Mouse (Mus musculus) Patski (cell line): ENCODE data around the gene Cbfa2t3. TPM values are rescaled to one million over a fixed set of nuclear protein-coding genes. Genes with fewer than 3 reads are reported as not detected.
A peak's percentile ranks its signal among the peaks of the same experiment; 100 is the strongest.

Experiments used
- ATAC-seq: fragments of 100-300 bp; one replicate; pipeline ENCODE4 v1.8.0; 2021
- CTCF ChIA-PET: fragments of 350-600 bp; sonication (Branson Sonifier 250); formaldehyde crosslinking; loops from one replicate; lab custom pipeline; 2022; ENCODE audit warnings: inconsistent platforms; lab: Charles Lee
- POLR2A ChIA-PET: fragments of 350-600 bp; sonication (Branson Sonifier 250); formaldehyde crosslinking; loops from one replicate; lab custom pipeline; 2022; ENCODE audit warnings: antibody characterized with exemption, inconsistent platforms; lab: Charles Lee
- DNase-seq: peaks from one replicate; pipeline ENCODE4 v3.0.0-alpha.2; 2011; ENCODE audit warnings: low read depth, low spot score
- H3K27me3 ChIP-seq: fragments of 371-371 bp; one replicate; pipeline ENCODE4 v1.5.1; 2021
- CTCF ChIP-seq: fragments of 100-300 bp; IDR thresholded peaks from one replicate; pipeline ENCODE4 v1.5.1; 2021
- in situ Hi-C: fragments of 300-500 bp; cut with MboI; formaldehyde crosslinking; loops from 3 replicates; pipeline ENCODE4 v1.11.1; 2018; ENCODE audit warnings: low pct_unique_long_range_greater_than_20kb, mixed read lengths
- polyA plus RNA-seq: library from polyadenylated mRNA; unstranded; gene quantifications from one replicate; pipeline ENCODE4 v1.2.3, GENCODE M21; 2021

Cbfa2t3 gene
- polyA plus RNA-seq, 1 experiment from 2014 or later, result 0.26 TPM

- ChIA-PET CTCF (no interaction called here), POLR2A (interaction anchor here (0.6 kb wide), 1 partner anchor 222 kb away, joined by 4 read pairs; no protein-coding TSS in a partner anchor)
- no peak for DNase-seq
- no peak for ATAC-seq
- in situ Hi-C loops, result no loop called here
- TF ChIP-seq CTCF, result no peak
- no peaks in the 10 kb centered on the region for H3K27me3 ChIP-seq
Measured at GRCm38 (mm10) chr8:122665667-122666316, 33.1 kb downstream of the Cbfa2t3 start.

GRCm38 (mm10) chr8:122665221-122665620 is 33.7 kb downstream of the Cbfa2t3 start:
- DNase-seq, result no peak
- no peaks in the 10 kb centered on the region for H3K27me3 ChIP-seq
- POLR2A ChIA-PET, result interaction anchor here (0.6 kb wide), 1 partner anchor 221 kb away, joined by 4 read pairs; no protein-coding TSS in a partner anchor
- CTCF ChIA-PET, result no interaction called here
- in situ Hi-C loops, result no loop called here
- no peak for TF ChIP-seq CTCF
- no peak for ATAC-seq

GRCm38 (mm10) chr8:122663670-122664069 is 35.2 kb downstream of the Cbfa2t3 start:
- POLR2A ChIA-PET, result no interaction called here
- peak; percentile 20 for ATAC-seq
- in situ Hi-C loops, result no loop called here
- CTCF ChIA-PET, result no interaction called here
- H3K27me3 ChIP-seq, result no peaks in the 10 kb centered on the region
- no peak for DNase-seq
- TF ChIP-seq CTCF, result no peak

DNA sequence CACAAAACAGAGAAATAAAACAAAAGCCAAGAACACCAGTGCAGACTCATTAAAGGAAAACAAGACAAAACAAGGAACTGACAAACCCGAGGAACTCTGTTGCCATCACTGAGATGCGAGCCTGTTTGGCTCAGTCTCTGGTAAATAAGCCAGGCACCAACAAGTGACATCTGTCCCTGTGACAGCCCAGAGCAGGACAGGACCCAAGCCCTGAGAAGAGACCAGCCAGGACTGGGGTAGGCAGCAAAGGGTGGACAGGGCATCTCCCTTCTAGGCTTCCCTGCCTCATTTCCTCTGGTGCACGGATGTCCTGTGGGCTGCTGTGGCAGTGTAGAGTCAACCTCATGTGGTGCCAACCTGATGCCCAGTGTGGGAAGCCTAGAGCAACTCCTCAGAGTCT is 35.8 kb downstream of the Cbfa2t3 start:
- ATAC-seq (no peak), DNase-seq (no peak)
- H3K27me3 ChIP-seq, result no peaks in the 10 kb centered on the region
- ChIA-PET CTCF (no interaction called here), POLR2A (no interaction called here)
- TF ChIP-seq CTCF, result no peak
- in situ Hi-C loops, result no loop called here

GRCm38 (mm10) chr8:122661894-122662293 is 37.0 kb downstream of the Cbfa2t3 start:
- DNase-seq, result no peak

GRCm38 (mm10) chr8:122661138-122661537 is 37.8 kb downstream of the Cbfa2t3 start:
- in situ Hi-C loops, result no loop called here
- no peak for ATAC-seq
- H3K27me3 ChIP-seq, result no peaks in the 10 kb centered on the region
- no peak for TF ChIP-seq CTCF
- CTCF ChIA-PET, result no interaction called here
- POLR2A ChIA-PET, result no interaction called here
- no peak for DNase-seq

More at GRCm38 (mm10) chr8:122661894-122662293, 37.0 kb downstream of the Cbfa2t3 start:
- no peak for ATAC-seq
- in situ Hi-C loops, result no loop called here
- ChIA-PET POLR2A (no interaction called here), CTCF (no interaction called here)
- no peak for TF ChIP-seq CTCF
- no peaks in the 10 kb centered on the region for H3K27me3 ChIP-seq

DNA sequence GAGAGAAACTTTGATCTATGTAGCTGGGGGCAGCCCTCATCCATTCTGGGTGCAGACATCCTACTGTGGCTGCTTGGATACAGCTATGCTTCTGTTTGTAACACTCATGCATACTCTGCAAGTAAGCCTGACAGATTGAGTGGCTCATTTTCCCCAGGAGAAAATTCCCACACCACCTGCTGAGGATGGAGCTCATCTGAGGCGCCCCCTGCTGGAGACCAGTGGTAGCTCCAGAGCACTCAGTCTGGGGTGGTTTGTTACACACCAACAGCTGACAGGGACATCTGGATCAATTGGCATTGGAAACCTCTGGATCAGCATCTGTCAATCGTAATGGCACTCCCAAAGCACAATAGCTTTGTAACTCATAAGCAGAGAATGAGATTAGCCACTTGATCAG is 38.9 kb downstream of the Cbfa2t3 start:
- in situ Hi-C loops, result no loop called here
- ChIA-PET CTCF (interaction anchor here (1.9 kb wide), 1 partner anchor 11 kb away, joined by 7 read pairs; no protein-coding TSS in a partner anchor), POLR2A (no interaction called here)
- no peak for TF ChIP-seq CTCF
- no peaks in the 10 kb centered on the region for H3K27me3 ChIP-seq
- no peak for DNase-seq
- no peak for ATAC-seq

- CTCF ChIA-PET, result interaction anchor here (1.0 to 1.9 kb wide), 2 partner anchors 10 to 14 kb away, joined by 3 to 7 read pairs; no protein-coding TSS in a partner anchor
- no peak for ATAC-seq
Measured at GRCm38 (mm10) chr8:122658807-122659160, 40.1 kb downstream of the Cbfa2t3 start.

DNA sequence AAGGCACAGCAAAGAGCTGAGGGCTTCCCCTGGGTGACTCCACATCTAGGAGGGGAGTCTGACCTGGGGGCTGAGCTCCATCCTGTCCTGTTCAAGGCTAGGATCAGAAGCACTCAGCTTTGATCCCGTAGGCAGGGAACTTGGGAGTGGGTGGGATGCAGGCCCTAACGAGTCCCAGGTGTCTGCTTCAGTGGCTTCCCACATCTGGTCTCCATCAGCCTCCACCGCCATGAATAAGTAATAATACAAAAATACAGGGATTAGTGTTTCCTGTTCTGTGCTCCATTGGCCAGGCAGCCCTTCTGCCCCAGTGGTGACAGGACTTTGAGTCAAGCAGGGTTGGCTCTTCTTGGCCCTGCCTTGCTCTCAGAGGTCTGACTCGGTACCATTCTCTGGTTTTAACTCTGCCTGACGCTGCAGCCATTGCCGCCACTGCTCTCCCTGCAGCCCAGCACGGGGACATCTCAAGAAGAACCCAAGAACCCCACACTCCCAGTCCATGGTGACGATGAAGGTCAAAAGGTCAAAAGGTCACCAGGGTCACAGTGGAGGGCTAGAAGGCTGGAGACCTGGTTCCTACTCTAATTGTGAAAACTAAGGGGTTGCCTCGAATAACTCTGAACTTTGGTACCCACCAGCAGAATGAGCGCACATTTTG is 40.6 kb downstream of the Cbfa2t3 start:
- DNase-seq, result no peak
- ChIA-PET CTCF (interaction anchor here (1.0 to 1.9 kb wide), 2 partner anchors 10 to 13 kb away, joined by 3 to 7 read pairs; no protein-coding TSS in a partner anchor), POLR2A (no interaction called here)
- no peak for ATAC-seq
- TF ChIP-seq CTCF, result no peak
- in situ Hi-C loops, result no loop called here
- H3K27me3 ChIP-seq, result no peaks in the 10 kb centered on the region

More at GRCm38 (mm10) chr8:122658807-122659160, 40.1 kb downstream of the Cbfa2t3 start:
- POLR2A ChIA-PET, result no interaction called here
- no peak for DNase-seq
- no peak for TF ChIP-seq CTCF
- no peaks in the 10 kb centered on the region for H3K27me3 ChIP-seq
- in situ Hi-C loops, result no loop called here

DNA sequence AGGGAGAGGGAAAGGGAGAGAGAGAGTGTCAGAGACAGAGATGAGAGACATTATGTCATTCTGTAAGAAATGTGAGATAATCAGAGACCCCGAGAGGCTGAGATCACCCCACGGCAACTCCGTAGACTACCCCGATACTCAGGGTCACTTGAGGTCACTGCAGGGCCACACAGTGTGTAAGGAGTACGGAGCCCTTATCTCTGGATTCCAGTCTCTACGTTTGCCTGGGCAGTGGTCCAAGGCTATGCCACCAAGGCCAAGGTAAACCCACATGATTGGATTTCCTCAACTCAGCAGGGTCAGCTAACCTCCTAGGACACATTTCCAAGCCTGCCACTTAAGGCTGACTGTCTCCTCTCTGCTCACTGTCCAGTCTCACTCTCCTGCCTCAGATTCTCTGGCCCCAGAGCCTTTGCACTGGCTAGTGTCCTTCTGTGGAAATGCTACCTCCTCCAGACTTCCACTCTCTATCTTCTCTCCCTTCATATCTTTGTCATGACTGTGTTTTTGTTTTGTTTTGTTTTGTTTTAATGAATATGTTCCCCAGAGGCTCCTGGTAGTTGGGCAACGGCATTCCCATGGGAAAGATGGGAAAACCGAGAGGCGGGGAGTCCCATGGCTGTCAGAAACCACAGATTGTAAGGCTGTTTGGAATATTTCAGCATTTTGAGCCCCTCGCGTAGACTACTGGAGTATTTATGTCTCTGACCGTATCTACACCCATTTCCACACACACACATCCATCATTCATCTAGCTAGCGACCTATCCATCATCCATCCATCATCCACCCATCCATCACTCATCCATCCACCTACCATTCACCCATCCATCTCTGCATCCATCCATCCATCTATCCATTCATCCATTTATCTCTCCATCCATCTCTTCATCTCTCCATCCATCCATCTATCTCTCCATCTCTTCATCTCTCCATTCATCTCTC is 42.6 kb downstream of the Cbfa2t3 start:
- ChIA-PET CTCF (no interaction called here), POLR2A (no interaction called here)
- no peak for TF ChIP-seq CTCF
- ATAC-seq (no peak), DNase-seq (no peak)
- in situ Hi-C loops, result no loop called here
- H3K27me3 ChIP-seq, result no peaks in the 10 kb centered on the region
